Mouse (Mus musculus): ENCODE data around the gene Cd28. TPM values are rescaled to one million over a fixed set of nuclear protein-coding genes. Genes with fewer than 3 reads are reported as not detected.

The Cd28 gene
- 100 to 1,000 TPM; 257 to 298 TPM for polyA plus RNA-seq (2017; shearing (Covaris generic))

DNA sequence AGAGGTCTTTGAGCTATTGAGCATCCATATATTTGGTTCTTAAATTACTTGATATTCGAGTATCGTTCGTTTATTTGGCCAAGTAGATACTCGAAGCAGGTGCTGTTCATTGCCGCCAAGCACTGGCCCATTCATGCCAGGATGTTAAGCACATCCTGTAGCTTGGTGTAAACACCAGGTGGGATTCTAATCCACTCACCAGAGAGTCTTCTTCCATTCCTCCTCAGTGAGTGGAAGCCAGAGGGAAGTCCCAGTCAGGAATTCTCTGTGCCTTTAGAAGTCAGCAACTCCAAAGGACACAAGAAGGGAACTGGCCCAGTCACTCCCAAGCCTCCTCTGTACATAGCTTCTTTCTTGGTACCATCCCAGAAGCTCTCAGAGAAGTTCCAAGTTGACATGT lies at the start of gene Cd28:
Gene Cd28 (plus strand): TSS at position 234 of the 400 bp plus-strand sequence.
- no peak for ATAC-seq

DNA sequence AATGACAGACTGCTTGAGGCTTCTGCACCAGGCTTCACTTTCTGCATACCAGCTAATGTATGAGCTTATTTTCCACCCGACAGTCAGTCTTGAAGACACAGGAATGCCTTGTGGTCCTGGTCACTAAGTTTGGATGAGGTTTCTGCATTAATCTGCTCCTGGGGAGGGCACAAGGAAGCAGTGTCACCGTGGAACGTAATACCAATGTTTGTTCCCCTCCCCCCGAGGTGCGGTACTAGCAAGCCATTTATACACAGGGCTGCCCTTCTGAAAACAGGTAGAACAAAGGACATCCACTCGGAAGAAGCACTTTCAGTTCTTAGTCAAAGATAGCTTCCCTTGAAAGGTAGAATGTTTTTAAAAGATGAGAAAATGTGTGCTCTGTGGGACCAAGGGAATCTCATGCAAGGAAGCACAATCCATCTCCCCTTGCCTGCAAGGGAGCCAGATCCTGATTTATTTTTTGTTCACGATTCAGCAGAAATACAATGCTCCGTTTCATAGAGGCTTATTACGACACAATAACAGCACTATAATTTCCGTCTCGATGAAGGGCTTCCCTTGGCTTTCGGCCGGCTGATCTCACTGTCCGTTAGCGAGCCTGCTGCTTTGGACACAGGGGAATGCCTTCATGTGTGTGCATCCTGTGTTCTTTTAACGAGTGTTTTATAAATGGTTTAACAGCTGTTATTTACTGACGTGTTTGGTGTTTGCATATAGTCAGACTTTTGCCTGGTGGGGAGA lies 48.6 kb upstream of the Cd28 start:
- no peak for ATAC-seq

DNA sequence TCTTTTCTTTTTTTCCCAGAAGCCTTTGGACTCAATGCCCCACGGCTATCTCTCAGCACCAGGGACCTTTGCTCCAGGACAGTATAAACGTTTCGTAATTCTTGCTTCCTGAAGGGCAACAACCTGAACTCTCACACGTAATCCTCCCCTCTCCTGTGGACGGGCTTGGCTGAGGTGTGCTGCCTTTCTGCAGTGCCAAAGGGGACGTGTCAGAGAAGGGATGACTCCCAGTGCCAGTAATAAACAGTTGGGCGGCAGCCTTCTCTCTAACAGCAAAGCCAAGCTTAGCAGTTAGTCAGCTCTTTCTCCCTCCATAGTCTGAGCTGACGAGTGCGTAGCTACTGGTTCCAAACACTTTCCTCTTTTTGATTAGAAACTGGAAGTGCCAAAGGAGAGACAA lies 47.6 kb upstream of the Cd28 start:
- no peak for ATAC-seq

DNA sequence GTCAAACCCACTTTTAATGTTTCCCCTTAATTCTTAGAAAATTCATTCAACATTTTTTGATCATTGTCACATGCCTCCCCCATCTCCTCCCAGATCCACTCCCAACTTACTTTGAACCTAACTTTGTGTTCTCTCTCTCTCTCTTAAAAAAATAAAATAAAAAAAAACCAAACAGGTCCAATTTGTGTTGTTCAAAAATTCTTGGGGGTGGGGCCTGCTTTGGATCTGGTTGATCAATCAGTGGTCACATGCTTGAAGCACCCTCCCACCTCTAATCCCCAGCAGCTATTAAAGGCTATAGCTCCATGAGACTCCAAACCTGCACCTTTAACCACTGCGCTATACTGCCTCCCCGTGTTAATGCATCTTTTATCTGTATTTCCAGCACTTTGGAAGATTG lies 46.9 kb upstream of the Cd28 start:
- no peak for ATAC-seq

DNA sequence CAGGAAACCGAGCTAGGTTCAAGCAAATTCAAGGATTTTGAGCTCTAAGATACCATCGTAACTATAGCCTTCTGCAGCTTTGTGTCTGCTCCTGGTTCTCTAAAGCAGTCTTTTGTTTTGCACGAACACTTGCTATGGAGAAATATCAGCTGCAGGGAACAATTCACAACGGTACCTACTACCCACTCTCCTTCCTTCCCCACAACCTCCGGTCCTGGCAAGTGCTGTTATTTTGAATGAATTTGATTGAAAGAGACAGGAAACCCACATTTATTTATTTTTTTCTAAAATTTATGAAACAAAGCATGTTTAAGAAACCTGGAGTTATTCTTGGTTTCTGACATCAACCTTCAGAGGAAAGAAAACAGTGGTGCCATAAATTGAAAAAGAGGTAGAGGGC lies 46.4 kb upstream of the Cd28 start:
- no peak for ATAC-seq

DNA sequence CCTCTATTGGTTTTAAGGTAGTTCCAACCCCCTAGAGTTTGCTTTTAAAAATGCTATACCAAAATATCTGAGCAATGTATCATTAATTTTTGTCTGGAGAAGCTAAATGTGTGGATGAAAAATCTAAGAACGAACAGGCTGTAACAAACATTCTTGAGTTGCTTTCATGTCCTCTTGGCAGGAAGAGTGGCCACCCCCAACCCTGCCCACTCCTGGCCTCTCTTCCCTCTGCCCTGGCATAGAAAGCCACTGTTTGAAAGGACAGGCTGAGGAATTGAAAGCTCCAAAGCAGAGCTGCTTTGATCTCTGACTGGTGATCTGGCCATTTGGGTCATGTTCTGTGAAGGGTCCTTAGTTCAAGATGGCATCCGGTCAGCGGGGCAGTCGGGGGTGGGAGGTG lies 32.8 kb upstream of the Cd28 start:
- ATAC-seq, result no peak

DNA sequence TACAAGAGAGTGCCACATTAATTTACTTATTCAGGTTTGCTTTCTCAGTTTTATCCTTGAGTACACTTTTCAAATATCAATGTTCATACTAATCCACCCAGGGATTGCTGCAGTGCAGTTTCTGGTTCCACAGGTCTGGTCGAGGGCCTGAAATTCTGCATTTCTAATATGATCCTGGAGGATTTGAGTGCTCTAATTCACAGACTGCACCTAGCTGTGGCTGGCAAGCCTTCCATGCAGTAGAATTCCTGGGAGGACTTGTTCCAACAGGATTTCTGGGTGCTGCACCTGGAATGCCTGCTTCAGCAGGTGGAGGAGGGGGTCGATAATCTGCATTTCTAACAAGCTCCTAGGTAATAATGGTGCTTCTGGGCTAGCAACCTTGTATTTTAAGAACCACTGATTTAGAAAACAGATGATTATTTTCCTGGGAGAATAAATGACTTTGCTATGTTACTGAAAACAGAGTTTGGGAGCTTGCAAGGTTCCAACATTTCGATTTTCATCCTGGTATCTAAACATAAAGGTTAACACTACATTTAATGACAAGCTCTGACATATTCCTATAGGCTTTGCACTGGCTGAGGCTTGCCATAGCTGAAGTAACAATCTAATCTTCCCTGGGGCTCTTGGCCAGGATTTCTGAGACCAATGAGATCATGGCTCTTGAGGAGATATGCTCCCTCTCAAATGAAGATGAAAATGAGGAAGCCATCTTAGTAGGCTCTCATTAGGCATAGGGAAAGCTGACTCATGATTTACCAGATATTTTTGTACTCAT lies 20.3 kb upstream of the Cd28 start:
- no peak for ATAC-seq

DNA sequence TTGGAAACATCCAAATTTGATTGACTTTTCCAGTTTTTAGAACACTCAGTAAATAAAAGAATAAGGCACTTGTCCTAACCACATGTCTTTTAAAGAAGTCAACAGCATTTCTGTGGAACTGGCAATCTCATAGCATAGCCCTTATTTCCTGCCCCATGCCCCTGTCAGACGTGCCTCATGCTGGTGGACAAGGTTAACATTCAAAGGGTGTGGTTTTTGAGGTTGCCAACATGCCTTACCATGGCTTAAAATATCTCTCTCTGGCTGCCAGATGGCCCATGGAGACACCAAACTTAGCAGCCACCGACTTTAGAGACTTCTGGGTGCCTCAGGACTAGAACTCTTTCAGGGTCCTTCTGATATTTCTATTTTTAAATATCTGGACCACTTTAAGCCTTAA lies 14.0 kb upstream of the Cd28 start:
- ATAC-seq, result no peak

DNA sequence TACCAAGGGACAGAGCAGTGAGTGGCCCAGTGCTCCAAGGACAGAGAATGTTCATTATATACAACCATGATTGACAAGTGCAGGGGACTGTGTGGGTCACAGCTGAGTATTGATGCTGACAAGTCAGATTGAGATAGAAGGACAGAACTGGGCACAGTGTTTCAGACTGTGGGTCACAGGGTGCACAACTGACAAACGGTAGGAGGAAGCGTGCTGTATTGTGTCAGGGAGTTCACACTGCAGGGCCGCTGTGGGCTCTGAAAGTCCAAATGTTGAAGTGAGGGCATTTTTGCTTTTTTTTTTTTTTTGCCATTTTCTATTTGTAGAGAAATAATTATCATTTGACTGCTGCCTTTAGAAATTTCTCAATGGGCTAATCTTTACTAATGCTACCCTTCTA lies 3.4 kb upstream of the Cd28 start:
- no peak for ATAC-seq

DNA sequence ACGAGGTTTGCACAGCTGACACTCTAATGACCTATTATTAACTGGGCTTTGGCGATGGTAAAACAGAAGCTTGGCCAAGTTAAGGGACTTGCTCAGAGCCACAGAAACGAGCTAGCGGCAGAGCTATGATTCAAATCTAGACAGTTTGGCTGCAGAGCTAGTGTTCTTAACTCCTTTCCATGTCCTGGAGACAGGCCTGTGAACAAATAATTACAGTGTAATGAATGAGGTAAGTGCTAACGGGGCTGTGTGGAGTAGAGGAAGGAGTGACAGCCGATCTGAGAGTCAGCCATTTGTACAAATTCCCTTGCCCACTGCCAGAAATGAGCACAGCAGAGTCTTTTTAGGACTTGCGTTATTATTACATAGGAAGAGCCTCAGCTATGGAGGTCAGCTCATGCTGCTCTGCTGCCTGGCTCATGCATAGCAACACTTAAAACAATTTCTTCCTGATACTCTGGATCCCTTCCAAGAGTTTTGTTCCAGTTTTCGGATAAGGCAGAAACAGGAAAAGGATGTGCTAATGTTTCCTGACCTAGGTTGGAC lies 876 bp upstream of the Cd28 start:
- ATAC-seq, result no peak

DNA sequence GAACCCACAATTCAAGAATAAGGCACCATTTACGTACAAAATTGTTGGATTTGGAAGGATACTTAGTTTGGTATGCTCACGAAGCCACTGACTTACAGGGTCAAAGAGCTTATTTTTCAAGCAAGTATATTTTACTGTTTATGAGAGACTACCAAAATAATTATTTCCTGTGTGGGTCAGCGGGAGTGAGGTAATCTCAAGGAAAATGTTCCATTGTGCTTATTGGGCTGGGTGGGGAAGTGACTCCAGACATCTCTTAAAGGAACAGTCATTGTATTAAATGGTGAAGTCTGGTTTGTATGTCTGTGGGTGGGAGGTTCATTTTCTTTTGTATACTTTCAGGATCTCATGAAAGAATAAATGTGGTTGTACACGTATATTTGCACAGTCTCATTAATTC lies 2.0 kb downstream of the Cd28 start:
- no peak for ATAC-seq

DNA sequence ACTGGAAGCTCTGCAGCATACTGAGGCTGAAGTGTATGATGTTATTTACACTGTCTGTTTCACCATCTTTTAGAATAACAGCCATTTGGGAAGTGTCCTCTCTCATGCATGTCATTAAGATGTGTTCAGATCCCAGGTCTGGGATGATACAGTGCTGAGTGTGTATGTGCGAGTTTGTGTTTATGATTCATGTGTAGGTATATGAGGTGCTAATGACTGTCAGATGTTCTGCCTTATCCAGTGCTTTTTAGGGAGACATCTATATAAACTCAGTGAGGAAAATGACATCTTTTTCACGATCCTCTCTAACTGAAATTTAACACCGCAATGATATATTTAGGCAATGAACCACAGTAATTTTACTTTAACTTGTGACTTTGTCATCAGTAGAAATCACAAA lies 7.0 kb downstream of the Cd28 start:
- no peak for ATAC-seq

DNA sequence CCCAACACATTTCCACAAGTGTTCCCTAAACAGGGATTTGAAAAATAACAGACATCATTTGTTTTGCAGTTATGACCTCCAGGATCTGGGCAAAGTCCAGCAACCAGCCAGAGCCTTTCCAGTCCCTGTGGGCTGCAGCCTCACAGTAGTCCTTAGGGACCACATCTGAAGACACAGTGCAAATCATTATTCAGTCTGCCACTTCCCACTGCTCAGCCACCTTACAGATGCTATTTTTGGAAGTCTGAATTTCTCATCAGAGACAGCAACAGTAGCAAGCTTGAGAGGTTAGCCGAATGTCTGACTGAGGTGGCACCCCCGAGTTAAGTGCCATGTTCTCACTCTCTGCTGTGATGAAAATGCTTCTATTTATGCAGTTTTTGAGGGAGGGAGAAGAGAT lies 15.3 kb downstream of the Cd28 start:
- no peak for ATAC-seq

DNA sequence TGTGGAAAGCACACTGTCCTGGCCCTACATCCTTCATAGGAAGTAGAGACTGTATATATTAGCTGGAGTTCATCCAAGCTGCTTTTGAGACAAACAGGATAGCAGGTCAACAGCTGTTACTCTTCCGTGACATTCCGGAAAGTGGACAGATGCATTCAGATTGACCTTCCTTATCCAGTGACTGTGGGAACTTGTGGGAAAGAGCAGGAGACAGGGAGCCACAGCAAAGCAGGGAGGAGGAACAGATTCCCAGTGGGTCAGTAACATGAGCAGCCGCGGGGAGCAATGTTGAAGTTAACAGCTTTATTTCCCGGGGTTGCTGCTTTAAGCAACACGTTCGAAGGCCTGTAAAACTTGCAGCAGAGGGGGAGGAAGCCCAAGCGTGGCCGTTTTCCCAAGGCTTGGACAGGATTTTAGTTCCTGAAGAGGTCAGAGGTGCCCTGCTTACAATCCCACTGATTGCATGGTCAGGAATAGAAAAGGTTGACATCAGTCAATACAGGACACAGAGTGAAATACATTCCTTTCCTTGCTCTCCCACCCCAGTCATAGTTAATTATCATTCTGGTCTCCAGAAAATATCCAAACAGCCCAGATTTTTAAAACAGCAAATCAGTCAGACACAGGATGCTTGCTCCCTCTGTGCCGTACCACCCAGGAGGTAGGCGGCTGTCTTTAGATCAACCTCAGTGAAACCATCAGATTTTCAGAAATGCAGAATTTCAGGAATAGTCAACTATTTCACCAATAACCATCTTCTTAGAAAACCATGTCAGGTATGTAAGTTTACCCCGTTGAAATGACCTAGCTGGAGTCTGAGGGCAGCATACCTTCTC lies 18.7 kb downstream of the Cd28 start:
- ATAC-seq, result no peak

DNA sequence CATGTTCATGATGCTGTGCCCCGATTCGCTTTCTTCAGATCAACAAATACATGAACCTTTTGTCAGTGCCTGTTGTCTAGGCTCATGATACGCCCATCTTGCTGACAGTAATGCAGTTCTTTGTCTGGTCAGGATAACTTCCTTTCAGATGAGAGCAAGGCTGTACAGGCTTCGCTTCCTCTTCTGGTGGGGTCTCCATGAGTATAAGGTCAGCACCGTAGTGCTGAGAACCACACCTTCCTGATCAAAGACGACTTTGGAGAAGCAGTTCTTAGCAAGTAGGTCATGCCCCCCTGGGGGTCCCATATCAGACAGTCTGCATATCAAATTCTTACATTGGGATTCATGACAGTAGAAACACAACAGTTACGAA lies 19.3 kb downstream of the Cd28 start:
- no peak for ATAC-seq

DNA sequence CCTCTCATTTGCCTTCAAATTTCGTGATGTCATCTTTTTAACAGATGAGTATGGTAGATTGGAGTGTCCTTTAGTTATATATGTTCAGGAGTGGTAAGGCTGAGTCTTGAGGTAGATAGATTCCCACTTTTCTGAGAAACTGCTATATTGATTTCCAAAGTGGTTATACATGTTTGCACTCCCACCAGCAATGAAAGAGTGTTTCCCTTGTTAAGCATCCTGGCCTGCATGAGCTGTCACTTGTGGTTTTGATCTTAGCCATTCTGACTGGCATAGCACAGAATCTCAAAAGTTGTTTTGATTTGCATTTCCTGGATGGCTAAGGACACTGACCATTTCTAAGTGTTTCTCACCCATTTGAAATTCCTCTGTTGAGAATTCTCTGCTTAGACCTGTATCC lies 27.7 kb downstream of the Cd28 start:
- no peak for ATAC-seq

DNA sequence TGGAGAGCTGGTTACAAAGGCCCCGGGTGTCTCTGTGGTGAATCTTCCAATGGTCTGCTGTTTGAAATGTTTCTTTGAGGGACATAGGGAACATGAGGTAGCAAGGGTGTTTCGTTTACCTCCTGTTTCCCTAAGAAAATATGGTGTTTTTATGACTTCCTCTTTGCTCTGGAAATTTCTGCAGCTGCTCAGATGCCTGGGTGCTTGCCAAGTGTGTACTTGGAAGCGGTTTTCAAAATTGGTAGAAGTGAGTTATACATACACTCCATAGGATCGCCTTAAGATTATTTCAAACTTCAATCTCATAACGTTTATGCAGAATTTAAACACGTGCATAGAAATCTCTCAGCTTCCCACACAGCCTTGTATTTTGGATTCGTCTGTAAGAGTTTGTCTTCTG lies 29.1 kb downstream of the Cd28 start:
- no peak for ATAC-seq

DNA sequence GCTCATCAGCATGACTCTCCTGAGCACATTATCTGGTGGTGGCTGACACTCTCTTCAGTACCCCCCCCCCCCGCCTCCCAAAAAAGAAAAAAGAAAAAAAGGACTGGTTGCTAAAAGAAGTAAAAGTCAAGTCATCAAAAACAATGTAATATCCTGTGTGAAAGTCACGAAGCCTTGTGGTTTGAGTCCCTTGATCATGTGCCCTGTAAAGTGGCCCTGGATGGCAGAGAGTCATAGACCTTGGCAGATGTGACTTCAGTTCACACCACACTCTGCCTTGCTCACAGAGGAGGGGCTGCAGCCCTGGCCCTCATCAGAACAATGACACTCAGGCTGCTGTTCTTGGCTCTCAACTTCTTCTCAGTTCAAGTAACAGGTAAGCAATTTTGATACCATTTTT lies 29.6 kb downstream of the Cd28 start:
- peak; percentile 86 for ATAC-seq

DNA sequence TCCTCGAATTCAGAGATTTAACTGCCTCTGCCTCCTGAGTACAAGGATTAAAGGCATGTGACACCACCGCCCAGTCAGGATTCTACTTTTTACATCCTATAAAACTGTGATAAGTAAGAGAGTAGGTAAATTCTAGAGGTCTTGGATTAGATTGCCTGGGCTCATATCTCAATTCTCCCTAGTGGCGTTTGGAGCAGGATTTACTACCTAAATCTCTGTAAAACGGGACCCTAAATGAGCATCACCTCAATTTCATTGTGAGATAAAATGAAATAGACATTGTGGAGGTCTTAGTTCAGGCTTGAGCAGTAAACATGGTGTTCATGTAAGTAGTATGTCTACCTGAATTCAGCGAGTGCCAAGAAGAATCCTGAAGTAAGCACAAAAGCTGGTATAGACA lies 30.3 kb downstream of the Cd28 start:
- no peak for ATAC-seq

DNA sequence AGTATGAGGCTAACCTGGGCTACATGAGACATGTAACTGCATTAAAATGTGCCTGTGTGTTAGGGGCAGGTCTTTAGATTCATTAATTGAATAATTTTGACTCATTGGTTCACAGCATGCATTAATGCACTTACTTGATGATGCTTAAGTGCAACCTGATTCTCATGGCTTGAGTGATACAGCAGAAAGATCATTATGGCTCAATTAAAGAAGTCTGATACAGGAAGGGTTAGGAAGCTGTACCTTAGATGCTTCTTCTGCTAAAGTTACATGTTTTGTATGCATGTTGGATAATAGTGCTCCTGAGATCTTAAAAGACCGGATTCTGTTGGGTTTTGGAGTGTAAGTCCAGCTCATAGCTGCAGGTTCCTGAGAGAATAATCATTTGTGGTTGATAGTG lies 31.7 kb downstream of the Cd28 start:
- ATAC-seq, result no peak

DNA sequence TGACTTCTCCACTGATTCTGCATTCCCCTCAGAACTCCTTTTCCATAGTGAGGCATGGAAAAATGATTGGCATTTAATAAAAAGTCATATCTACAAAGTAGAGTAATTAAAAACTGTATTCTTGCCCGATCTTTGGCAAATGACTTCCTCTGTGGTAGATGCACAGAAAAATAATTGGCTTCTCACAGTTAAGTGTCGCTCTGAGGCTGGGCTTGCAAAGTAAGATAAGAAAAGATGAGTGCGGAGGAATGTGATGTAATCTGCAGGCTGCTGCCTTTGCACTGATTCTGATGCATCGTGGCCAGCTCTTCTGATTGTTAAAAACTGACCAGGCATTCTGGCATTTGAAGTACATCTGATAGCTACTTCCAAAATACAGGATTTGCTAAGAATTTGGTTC lies 32.3 kb downstream of the Cd28 start:
- ATAC-seq, result peak; percentile 6

DNA sequence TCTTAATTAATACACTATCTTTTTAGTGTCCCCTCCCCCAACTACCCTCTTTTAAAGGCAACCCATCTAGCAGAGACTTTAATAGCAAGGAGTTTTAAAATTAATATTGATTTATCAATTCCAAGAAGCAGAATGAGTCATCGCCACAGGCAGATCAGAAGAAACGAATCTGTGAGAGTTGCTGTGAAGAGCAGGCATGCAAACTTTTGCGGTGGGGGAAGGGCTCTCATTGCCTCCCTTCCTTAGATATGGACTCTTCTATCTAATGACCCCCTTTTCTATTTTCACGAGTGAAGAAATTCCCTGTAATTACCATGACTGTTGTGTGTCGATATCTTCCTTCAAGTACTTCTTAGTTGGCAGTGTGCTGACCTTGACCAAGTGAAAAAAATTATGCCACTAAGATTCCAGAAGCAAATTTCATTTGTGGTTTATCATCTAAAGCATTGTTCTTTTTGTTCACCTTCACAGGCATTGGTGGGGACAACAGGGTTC lies 32.8 kb downstream of the Cd28 start:
- no peak for ATAC-seq

DNA sequence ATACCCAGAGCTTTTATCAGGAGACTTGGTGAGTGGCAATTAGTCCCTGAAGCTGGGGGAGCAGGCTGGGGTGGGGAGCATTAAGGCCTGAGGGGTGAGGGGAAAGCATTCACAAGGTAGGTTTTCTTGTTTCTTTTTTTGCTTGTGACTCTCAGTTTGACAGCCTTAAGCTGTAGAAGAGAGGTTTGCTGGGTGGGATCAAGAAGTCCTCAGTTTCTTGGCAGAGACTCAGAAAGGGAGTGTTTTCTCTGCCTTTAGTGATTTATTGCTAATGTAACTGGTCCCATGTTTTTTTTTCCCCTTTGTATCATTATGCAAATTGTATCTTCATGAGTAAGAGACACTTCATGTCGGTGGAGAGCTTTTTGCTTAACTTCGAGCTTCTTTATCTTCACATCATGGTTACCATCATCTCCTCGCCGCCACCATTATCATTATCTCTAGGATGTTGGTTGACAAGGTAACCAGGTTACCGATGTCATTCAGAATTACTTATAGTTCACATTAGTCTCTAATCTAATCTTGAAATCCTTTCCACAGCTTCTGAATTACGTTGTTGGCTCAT lies 33.7 kb downstream of the Cd28 start:
- no peak for ATAC-seq

Measured in activated CD4-positive, CD25-positive, alpha-beta regulatory T cell, adult 4 months (primary cell).